Mouse (Mus musculus): ENCODE results near the gene Usp35. TPM values are rescaled to one million over a fixed set of nuclear protein-coding genes. Genes with fewer than 3 reads are reported as not detected.

Gene Usp35
- total RNA-seq (2014; rRNA removed; ENCODE audit: low replicate concordance) = 1.8 and 5.6 TPM in 2 replicates
- 0.30 and 0.36 TPM in 2 replicates for polyA plus RNA-seq (2015; fragmentation: Nextera tagmentation; extraction: Ambion mirVana)

GRCm38 (mm10) chr7:97331726-97332666 is at the start of gene Usp35, which contains the start of gene Kctd21:
TSS of gene Usp35 (minus strand) at chr7:97332020.
TSS of gene Kctd21 (plus strand) at chr7:97332327.
- peaks cover 11% of the 10 kb centered on the region for H3K4me1 ChIP-seq (ENCODE audit: control insufficient read depth, insufficient read depth)
- peak within 1 kb of the TSS; percentile 87 for H3K4me2 ChIP-seq (ENCODE audit: low read depth, low read length)
- H3K9ac ChIP-seq (replicated peaks; ENCODE audit: low read depth, low read length) = peak within 1 kb of the TSS; percentile 44
- under 1% methylated on average over 64 of the region's 68 CpGs for WGBS
- peak; percentile 99 for ATAC-seq (ENCODE audit: insufficient read depth, low read depth)
- H3K36me3 ChIP-seq (replicated peaks; ENCODE audit: control insufficient read depth, insufficient read depth, low read length) = no peaks in the 10 kb centered on the region
- DNase-seq (ENCODE audit: low spot score) = peak; percentile 95
- no peaks in the 10 kb centered on the region for H3K9me3 ChIP-seq (replicated peaks; ENCODE audit: control insufficient read depth, low read length)
- H3K4me3 ChIP-seq (ENCODE audit: low read depth, low read length) = peak within 1 kb of the TSS; percentile 64
- peak; percentile 33 for TF ChIP-seq CTCF (IDR thresholded peaks at IDR 0.05; ENCODE audit: low read depth)
- peak; percentile 56; the same call in 1 of the 2 replicates for TF ChIP-seq EP300 (IDR thresholded peaks at IDR 0.05; ENCODE audit: low read depth)
- peaks cover 3% of the 10 kb centered on the region; the same call in 1 of the 2 replicates for H3K27me3 ChIP-seq (ENCODE audit: control insufficient read depth, insufficient read depth, low read length)
- H3K27ac ChIP-seq (ENCODE audit: low read depth) = no peak within 1 kb of the TSS; the same call in 1 of the 2 replicates

- H3K9ac ChIP-seq (replicated peaks; ENCODE audit: low read depth, low read length) = no peak overlapping the region
- ATAC-seq (ENCODE audit: insufficient read depth, low read depth) (no peak), DNase-seq (ENCODE audit: low spot score) (no peak)
- H3K36me3 ChIP-seq (replicated peaks; ENCODE audit: control insufficient read depth, insufficient read depth, low read length) = peaks cover 67% of the 10 kb centered on the region
- no peak for TF ChIP-seq CTCF (IDR thresholded peaks at IDR 0.05; ENCODE audit: low read depth)
- no peak for TF ChIP-seq EP300 (IDR thresholded peaks at IDR 0.05; ENCODE audit: low read depth)
- H3K4me3 ChIP-seq (ENCODE audit: low read depth, low read length) = no peak overlapping the region
- 96% methylated on average over 5 of the region's 5 CpGs for WGBS
- no peaks in the 10 kb centered on the region for H3K9me3 ChIP-seq (replicated peaks; ENCODE audit: control insufficient read depth, low read length)
- no peaks in the 10 kb centered on the region for H3K27me3 ChIP-seq (ENCODE audit: control insufficient read depth, insufficient read depth, low read length)
- no peak overlapping the region for H3K27ac ChIP-seq (ENCODE audit: low read depth)
- no peaks in the 10 kb centered on the region for H3K4me1 ChIP-seq (ENCODE audit: control insufficient read depth, insufficient read depth)
- H3K4me2 ChIP-seq (ENCODE audit: low read depth, low read length) = no peak overlapping the region
Observed at GRCm38 (mm10) chr7:97380500-97381123, 48.8 kb upstream of the Usp35 start.

DNA sequence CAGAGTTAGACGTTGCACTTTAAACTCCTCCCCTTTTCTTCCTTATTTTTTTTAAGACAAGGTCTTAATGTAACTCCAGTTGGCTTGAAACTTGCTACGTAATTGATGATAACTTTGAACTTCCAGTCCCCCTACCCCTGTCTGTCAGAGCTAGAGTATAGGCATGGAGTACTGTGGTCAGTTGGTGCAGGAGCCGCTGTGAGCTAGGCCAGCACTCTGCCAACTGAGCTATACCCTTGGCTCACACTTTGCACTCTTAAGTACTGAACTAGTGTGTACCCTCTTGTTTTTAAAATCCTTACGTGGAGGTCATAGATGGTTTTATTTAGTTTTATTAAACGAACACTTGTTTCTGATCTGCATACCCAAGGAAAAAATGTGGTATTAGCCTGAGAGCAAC is 47.5 kb upstream of the Usp35 start:
- H3K36me3 ChIP-seq (replicated peaks; ENCODE audit: control insufficient read depth, insufficient read depth, low read length) = peaks cover 65% of the 10 kb centered on the region
- no peak for ATAC-seq (ENCODE audit: insufficient read depth, low read depth)

GRCm38 (mm10) chr7:97375906-97376305 is 44.1 kb upstream of the Usp35 start:
- WGBS = 75% methylated on average over 2 of the region's 2 CpGs
- ATAC-seq (ENCODE audit: insufficient read depth, low read depth) (no peak), DNase-seq (ENCODE audit: low spot score) (no peak)
- Histone ChIP-seq H3K4me3 (ENCODE audit: low read depth, low read length) (no peak overlapping the region), H3K27ac (ENCODE audit: low read depth) (no peak overlapping the region), H3K27me3 (ENCODE audit: control insufficient read depth, insufficient read depth, low read length) (no peaks in the 10 kb centered on the region), H3K4me2 (ENCODE audit: low read depth, low read length) (no peak overlapping the region), H3K9me3 (replicated peaks; ENCODE audit: control insufficient read depth, low read length) (no peaks in the 10 kb centered on the region), H3K9ac (replicated peaks; ENCODE audit: low read depth, low read length) (no peak overlapping the region), H3K36me3 (replicated peaks; ENCODE audit: control insufficient read depth, insufficient read depth, low read length) (peaks cover 42% of the 10 kb centered on the region), H3K4me1 (ENCODE audit: control insufficient read depth, insufficient read depth) (peaks cover 8% of the 10 kb centered on the region)
- TF ChIP-seq CTCF (IDR thresholded peaks at IDR 0.05; ENCODE audit: low read depth) (no peak), EP300 (IDR thresholded peaks at IDR 0.05; ENCODE audit: low read depth) (no peak)

More for the DNA sequence above, 47.5 kb upstream of the Usp35 start:
- no peak overlapping the region for H3K4me2 ChIP-seq (ENCODE audit: low read depth, low read length)
- no peak overlapping the region for H3K9ac ChIP-seq (replicated peaks; ENCODE audit: low read depth, low read length)
- no peak overlapping the region for H3K27ac ChIP-seq (ENCODE audit: low read depth)
- no peaks in the 10 kb centered on the region for H3K4me1 ChIP-seq (ENCODE audit: control insufficient read depth, insufficient read depth)
- TF ChIP-seq CTCF (IDR thresholded peaks at IDR 0.05; ENCODE audit: low read depth) (no peak), EP300 (IDR thresholded peaks at IDR 0.05; ENCODE audit: low read depth) (no peak)
- no peak overlapping the region for H3K4me3 ChIP-seq (ENCODE audit: low read depth, low read length)
- no peaks in the 10 kb centered on the region for H3K27me3 ChIP-seq (ENCODE audit: control insufficient read depth, insufficient read depth, low read length)
- WGBS = 86% methylated on average over 5 of the region's 5 CpGs
- no peaks in the 10 kb centered on the region for H3K9me3 ChIP-seq (replicated peaks; ENCODE audit: control insufficient read depth, low read length)
- DNase-seq (ENCODE audit: low spot score) = no peak

DNA sequence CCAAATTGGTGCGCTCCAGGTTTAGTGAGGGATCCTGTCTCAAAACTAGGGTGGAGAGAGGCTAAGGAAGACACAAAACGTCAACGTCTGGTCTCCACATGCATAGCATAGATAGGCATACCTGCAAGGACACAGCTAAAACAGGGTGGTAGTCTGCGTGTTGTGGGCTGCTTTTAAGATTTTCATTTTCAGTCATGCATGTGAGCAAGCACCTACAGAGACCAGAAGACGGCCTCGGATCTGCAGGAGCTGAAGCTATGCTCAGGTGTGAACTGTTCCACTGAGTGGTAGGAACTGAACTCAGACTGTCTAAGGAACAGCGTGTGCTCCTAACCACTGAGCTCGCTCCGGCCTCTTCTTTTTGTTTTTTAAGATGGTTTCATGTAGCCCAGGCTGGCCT is 43.3 kb upstream of the Usp35 start:
- ATAC-seq (ENCODE audit: insufficient read depth, low read depth) (no peak), DNase-seq (ENCODE audit: low spot score) (no peak)
- no peak overlapping the region for H3K4me2 ChIP-seq (ENCODE audit: low read depth, low read length)
- H3K9me3 ChIP-seq (replicated peaks; ENCODE audit: control insufficient read depth, low read length) = no peaks in the 10 kb centered on the region
- H3K4me1 ChIP-seq (ENCODE audit: control insufficient read depth, insufficient read depth) = peaks cover 10% of the 10 kb centered on the region
- H3K9ac ChIP-seq (replicated peaks; ENCODE audit: low read depth, low read length) = no peak overlapping the region
- H3K4me3 ChIP-seq (ENCODE audit: low read depth, low read length) = no peak overlapping the region
- H3K27ac ChIP-seq (ENCODE audit: low read depth) = no peak overlapping the region
- peaks cover 37% of the 10 kb centered on the region for H3K36me3 ChIP-seq (replicated peaks; ENCODE audit: control insufficient read depth, insufficient read depth, low read length)
- H3K27me3 ChIP-seq (ENCODE audit: control insufficient read depth, insufficient read depth, low read length) = no peaks in the 10 kb centered on the region
- TF ChIP-seq CTCF (IDR thresholded peaks at IDR 0.05; ENCODE audit: low read depth) = no peak
- no peak for TF ChIP-seq EP300 (IDR thresholded peaks at IDR 0.05; ENCODE audit: low read depth)
- WGBS = 94% methylated on average over 9 of the region's 9 CpGs

Measured in heart, postnatal 0 days (tissue).